Mouse (Mus musculus) inflammation-experienced regulatory T-cells (primary cell): Measurements from ENCODE around the gene Gm43517. TPM values are rescaled to one million over a fixed set of nuclear protein-coding genes. Genes with fewer than 3 reads are reported as not detected.

Experiments
- polyA plus RNA-seq, 2 experiments: library from polyadenylated mRNA; unstranded; fragments of 100-300 nt; shearing (Covaris generic); gene quantifications; one replicate each; pipeline ENCODE4 v1.2.1; 2017

Gene Gm43517
- not detected for polyA plus RNA-seq

GRCm38 (mm10) chr12:49384876-49385630 is at the start of gene Gm43517:
Gene Gm43517 (plus strand): TSS chr12:49385174.

GRCm38 (mm10) chr12:49382565-49383520 is 2.1 kb upstream of the Gm43517 start, which contains the start of gene Foxg1:
Gene Foxg1 (plus strand): TSS chr12:49382660.

Other genes starting within 250 kb of the Gm43517 start
- gene Foxg1, start 2.5 kb upstream of the Gm43517 start, polyA plus RNA-seq: under 1 TPM in 1 of 2 experiments, not detected in 1; 0.65 TPM